Mouse (Mus musculus) ES-E14 (cell line): Measurements from ENCODE around the gene Pdzd2.

Source experiments
- CHD2 ChIP-seq: IDR thresholded peaks from 2 replicates; pipeline ENCODE4 v1.6.1; 2014; ENCODE audit warnings: mild to moderate bottlenecking, low read depth, low read length, inconsistent platforms
- HCFC1 ChIP-seq: IDR thresholded peaks from 2 replicates; pipeline ENCODE4 v1.6.1; 2012; ENCODE audit warnings: low read length, inconsistent platforms, borderline replicate concordance; ENCODE audit not compliant: insufficient read depth
- MAFK ChIP-seq: IDR thresholded peaks from 2 replicates; pipeline ENCODE4 v1.6.1; 2014; ENCODE audit warnings: mild to moderate bottlenecking, low read depth, low read length, inconsistent platforms; ENCODE audit not compliant: insufficient read depth
- ZC3H11A ChIP-seq: IDR thresholded peaks from 2 replicates; pipeline ENCODE4 v1.6.1; 2012; ENCODE audit warnings: low read depth, mild to moderate bottlenecking, inconsistent platforms, low read length, borderline replicate concordance
- ZNF384 ChIP-seq: IDR thresholded peaks from 2 replicates; pipeline ENCODE4 v1.6.1; 2012; ENCODE audit warnings: low read depth, low read length, inconsistent platforms

GRCm38 (mm10) chr15:12739277-12740247 is at the start of gene Pdzd2:
- TF ChIP-seq ZC3H11A (no peak), ZNF384 (no peak), CHD2 (no peak), HCFC1 (no peak; the same call in 1 of the 2 replicates), MAFK (no peak)
